Mouse (Mus musculus): ENCODE data around the gene Fbxo31.

Fbxo31 gene

DNA sequence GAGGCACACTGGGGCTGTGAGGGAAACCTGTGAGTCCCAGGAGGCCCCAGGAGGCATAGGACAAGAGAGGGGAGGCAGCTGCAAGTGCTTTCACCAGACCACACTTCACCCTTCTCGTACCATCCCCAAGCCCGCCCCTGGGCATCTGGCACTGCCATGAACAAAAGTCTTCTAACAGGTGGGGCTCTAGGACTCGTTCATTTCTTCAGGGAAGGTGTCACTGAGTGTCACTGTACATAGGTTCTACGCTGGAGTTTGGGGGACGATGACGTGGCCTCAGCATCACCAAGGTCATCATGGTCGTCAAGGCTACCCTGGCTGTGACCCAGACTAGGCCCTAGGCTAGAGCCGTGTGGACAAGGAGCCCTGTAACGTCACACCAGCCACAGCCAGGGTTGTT, 50.9 kb downstream of the Fbxo31 start:
- in situ Hi-C loops (cut with MboI; ENCODE audit: low pct_unique_long_range_greater_than_20kb in 1 of 2, low sequenced_read_pairs in 2 of 2, unreplicated experiment in 1 of 2): loop anchor here in 1 of 2 experiments (10.0 kb wide), 1 partner anchor 413 kb away; the partner anchor contains the start of gene Foxc2

DNA sequence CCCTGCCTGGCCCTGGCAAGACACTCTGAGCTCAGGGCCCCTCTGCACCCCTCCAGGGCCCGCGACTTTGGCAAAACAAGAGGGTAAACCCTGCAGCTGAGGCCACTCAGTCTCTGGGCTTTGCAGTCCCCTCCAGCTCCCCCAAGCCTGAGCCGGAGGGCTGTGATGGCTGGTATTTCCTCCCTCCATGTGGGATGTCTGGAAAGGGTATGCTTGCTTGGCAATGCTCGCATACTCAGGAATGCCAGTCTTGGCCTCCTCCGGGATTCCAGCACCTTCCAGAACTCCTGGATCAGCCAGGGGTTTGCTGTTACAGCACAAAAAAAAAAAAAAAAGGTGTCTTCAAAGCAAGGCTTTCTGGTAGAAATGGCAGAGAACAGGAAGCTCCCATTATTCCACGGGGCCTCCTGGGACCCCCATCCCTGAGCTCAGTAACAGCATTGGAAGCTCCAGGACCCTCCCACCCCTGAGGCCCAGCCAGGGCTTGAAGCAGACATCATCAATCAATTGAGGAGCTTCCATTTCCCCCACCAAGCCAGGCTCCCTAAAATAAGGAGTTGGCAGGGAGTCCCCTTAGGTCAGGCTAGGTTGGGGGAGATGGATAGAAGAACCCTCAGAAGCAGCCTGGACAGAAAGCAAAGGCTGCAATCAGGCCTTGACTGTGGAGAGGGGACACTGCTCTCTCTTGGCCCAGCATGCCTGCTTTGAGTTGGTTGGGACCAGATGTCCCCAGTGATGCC, 51.6 kb downstream of the Fbxo31 start:
- in situ Hi-C loops (cut with MboI; ENCODE audit: low pct_unique_long_range_greater_than_20kb in 1 of 2, low sequenced_read_pairs in 2 of 2, unreplicated experiment in 1 of 2): loop anchor here in 1 of 2 experiments (10.0 kb wide), 1 partner anchor 412 kb away; the partner anchor contains the start of gene Foxc2

DNA sequence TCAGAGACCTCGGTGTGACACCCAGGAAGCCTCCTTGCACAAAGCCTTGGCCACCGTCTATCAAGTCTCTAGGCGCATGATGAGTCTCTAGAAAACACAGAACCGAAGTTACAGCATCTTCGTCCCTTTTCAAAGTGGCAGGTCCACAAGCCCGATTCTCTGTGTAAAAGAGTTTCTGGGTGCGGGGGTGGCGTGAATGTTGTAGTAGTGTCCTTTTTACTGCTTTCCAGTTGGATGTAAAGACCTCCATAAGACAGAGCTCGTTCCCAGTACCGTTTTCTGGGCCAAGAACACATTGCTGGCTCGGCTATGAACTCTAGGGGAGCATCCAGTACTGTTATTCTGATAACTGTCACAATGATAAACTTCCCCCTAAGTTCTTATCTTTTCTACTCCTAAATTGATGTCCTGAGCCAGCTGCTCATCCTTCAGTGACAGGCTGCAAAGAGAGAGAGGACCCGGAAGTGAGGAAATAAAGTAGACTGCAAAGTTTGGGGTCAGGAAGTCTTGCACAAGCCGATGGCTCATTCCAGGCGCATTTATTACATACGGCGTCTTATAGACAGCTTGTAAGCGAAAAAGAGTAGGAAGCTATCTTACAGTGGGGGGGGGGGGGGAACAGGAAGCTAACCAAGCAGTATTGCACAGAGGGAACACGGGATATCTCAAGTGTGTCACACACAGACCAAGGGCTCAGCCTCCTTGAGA, 53.3 kb downstream of the Fbxo31 start:
- in situ Hi-C loops (cut with MboI; ENCODE audit: low pct_unique_long_range_greater_than_20kb in 1 of 2, low sequenced_read_pairs in 2 of 2, unreplicated experiment in 1 of 2): loop anchor here in 1 of 2 experiments (10.0 kb wide), 1 partner anchor 410 kb away; the partner anchor contains the start of gene Foxc2

DNA sequence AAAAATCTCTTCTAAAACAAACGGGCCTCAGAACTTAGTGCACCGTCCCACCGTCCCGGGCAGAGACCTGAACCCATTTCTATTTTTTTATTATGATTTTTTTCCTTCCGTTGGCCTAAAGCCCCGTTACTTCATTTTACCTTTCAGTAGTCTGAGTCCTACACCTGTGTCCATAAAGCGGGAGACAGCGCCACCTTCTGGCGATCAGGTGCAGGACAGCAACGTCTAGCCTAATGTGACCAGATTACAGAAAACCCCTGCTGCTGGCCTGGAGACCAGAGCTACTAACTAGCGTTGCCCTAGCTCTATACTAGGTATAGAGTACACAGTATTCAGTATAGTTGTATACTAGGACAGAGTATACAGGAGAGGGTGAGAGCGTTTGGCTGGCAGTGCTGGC, 65.2 kb downstream of the Fbxo31 start:
- in situ Hi-C loops (cut with MboI; ENCODE audit: low pct_unique_long_range_greater_than_20kb in 1 of 2, low sequenced_read_pairs in 2 of 2, unreplicated experiment in 1 of 2): loop anchor here in 1 of 2 experiments (5.0 to 10.0 kb wide), 2 partner anchors 299 to 401 kb away; no protein-coding TSS in a partner anchor

DNA sequence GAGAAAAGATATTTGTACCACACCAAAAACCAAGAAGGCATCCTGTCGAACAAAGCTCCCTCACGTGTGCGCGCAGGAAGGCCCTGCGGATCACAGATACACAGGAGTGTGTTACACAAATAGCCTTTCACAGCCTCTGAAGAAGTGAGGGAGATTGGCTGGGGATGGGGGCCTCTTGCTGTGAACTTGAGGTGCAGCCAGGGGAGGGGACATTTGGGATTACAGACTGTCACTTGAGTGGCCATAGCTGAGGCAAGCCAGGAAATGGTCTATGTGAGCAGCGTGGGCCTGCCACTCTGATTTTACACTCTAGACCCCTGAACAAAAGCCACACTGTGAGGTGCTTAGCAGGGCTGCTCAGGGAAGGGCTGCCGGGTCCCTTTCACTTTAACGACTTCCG, 66.9 kb downstream of the Fbxo31 start:
- in situ Hi-C loops (cut with MboI; ENCODE audit: low pct_unique_long_range_greater_than_20kb in 1 of 2, low sequenced_read_pairs in 2 of 2, unreplicated experiment in 1 of 2): loop anchor here in 1 of 2 experiments (5.0 to 10.0 kb wide), 2 partner anchors 297 to 399 kb away; no protein-coding TSS in a partner anchor
